Mouse (Mus musculus) lung, postnatal 36 days (tissue): Measurements from ENCODE around the gene Nelfcd.

Source experiments
- DNase-seq: peaks from one replicate; pipeline ENCODE4 v3.0.0; 2022; ENCODE audit warnings: mixed read lengths

The Nelfcd gene

DNA sequence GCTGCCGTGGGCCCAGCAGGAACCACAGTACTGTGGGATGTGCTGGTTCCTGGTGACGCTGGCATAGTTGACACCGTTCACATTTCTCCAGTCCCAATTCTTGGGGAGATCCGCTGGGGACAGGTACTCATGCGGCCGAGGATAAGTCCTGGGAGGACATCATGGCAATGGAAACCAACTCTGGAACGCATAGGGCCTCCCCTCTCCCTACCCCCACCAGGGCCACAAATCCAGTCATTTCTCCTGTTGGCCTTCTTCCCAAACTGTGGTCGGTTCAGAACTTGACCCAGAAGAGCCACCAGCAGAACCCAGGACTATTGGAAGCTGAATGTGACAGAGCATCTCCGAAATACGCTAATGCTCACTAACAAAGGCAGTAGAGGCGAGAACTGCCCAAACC is 22.6 kb downstream of the Nelfcd start:
- no peak for DNase-seq

DNA sequence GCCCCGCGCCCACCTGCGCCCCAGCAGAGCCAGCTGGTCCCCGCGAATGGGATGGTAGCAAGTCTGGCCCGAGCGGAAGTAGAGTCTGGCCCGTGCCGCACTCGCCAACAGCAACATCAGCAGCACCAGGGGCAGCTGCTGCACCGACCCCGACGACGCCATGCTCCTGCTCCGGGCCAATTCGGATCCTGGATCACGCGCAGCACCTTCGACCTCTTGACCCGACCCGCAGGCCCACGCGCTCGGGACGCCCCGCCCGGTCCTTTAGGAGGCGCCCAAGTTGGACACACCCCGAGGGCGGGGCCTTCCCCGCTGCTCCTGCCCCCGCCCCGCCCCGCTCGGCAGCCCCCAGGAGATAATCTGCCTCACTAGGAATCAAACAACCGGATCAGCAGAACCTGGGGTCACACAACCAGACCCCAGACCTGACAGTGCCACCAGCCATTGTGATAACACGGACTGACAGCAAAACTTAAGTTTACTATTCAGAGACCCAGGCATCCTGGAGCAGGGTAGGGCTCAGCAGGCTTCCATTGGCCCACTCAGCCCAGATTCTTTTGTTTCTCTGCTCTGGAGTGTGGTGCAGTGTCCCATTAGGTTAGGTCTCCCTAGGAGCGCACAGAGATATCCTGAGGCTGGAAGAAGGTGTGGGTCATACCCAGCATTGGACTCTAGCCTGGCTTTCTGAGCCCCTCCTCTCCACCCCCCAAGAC is 23.3 kb downstream of the Nelfcd start, which contains the start of gene Ctsz:
Gene Ctsz (minus strand): TSS at position 303 of the 713 bp plus-strand sequence.
- peak; percentile 84 for DNase-seq

DNA sequence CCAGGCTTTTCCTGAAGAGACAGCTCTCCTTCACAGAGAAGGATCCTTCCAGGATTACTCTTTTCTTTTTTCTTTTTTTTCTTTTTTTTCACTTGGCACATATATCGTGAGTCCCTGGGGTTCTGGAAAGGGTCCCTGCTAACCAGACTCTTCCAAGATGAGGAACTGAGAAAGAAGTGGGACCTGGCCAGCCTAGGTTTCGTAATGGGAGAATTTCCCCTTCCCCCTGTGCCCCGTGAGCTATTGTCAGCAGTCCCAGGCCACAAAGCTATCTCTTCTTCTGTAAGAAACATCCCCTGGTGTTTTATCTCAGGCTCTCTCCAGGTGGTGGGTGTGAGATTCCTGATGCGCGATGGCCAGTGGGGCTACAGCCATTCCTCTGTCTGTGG is 23.8 kb downstream of the Nelfcd start:
- DNase-seq = peak; percentile 44

DNA sequence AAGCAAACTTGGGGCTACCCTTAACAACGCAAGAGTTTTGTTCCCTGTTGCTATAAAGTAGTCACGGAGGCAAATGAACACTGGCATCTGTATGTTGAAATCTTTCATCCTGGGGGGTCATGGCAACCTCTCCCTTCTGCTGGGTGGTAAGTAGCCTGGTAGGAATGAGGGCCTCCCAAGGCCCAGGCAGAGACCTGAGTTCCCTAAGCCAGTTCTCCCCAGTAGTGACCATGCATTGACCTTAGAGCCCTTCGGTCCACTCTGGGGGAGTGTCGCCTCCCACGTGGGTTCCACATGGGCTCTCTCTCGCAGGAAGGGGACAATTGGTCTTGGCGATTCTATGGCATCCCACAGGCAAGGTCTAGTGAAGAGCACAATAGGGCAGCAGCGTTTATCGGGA is 24.4 kb downstream of the Nelfcd start:
- no peak for DNase-seq

DNA sequence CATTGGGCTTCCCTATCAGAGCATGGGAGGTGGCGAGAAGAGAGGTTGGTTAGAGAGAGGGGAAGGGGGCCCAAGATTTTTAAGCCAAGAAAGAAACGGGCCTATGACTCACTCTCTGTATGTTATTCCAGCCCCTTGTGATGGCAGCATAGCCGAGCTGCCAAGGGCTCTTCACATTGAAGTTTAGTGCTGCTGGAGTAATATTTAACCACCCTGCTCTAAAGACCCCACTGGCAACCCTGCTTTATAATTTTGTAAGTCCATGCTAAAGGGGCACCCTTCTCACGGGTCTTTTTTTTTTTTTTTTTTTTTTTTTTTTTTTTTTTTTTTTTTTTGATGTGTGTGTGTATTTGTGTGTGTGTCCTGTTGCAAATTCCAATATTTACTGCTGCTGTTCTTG is 26.3 kb downstream of the Nelfcd start:
- peak; percentile 23 for DNase-seq

DNA sequence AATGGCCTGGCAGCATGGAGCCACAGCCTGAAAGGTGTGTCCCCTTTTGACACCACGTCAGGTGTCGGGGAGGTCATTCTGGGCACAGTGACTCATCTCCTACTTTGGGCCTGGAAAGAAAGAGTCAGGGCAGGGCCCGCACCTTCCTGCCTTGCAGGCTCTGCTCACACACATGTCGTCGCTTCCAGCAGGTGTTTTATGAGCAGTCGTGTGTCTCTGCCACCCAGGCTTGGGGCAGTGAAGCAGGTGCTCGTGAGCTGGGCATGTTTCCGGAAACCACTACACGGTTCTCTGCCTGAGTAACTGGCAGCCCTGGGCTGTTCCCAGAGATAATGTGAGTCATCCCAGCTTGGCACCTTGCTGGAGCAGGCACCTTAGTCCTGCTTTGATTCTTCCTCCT is 26.9 kb downstream of the Nelfcd start:
- DNase-seq = peak; percentile 31

DNA sequence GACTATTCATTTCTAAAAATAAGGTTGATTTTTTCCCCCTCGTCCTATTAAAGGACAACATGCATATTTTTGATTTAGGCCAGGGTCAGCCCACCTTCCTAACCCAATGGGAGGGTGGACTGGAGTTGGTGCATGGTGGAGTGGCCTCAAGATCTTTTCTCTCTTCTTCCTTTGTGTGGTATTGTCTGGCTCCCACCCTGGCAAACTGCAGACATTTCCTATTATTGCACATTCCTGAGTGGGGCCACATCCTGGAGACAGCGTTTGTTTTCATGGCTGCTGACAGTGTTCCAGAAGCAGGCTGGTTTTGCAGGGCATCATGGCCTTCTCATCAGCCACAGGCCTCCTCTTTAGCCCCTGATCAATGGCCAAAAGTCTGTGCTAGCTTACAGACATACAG is 27.4 kb downstream of the Nelfcd start:
- no peak for DNase-seq

DNA sequence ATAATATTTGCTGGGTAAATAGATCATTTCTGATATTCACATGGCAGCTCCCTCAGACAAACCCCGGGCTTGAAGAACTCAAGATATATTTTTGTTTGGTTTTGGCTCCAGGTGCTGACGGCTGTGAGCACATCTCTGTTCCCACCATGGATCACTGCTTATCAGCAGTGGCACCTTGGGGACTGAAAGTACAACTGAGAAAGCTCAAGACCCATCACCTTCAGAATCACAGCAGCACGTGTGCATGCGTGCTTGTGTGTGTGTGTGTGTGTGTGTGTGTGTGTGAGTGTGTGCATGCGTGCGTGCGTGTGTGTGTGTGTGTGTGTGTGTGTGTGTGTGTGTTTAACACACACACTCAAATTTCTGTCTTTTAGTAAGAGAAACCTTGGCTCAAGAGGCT is 28.8 kb downstream of the Nelfcd start:
- DNase-seq = no peak

DNA sequence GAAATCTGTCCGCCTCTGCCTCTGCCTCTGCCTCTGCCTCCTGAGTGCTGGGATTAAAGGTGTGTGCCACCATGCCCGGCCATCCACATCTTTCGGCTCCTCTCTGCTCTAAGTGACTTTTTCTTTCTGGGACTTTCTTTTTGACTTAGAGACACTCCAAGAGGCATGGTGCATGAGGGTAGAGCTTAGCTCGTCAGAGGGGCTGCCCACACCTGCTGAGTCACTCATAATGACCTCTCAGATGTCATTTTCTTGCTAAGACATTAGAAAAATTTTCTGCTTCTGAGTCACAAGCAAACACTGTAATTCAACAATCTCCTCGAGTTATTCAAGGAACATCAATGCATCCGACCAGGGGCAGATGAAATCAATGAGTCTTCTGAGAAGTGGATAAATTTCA is 29.4 kb downstream of the Nelfcd start:
- no peak for DNase-seq

DNA sequence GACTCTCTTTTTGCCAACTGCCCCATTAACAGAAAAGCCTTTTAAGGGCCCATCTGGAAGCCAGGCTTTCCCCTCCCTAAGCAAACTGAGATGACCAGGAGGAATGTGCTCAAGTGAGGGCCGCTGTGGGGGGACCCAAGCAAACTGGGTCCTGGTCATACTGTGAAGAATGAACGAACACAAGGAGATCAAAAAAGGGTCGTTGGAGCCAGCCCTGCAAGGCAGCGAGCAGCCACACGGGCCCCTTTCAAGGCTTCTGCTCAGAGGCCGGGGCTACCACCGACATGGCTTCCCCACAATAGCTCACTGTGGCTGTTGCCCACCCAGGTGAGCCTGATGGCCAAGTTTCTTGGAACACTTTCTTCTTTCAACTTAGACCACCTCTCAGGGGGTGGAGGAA is 30.9 kb downstream of the Nelfcd start:
- DNase-seq = no peak

DNA sequence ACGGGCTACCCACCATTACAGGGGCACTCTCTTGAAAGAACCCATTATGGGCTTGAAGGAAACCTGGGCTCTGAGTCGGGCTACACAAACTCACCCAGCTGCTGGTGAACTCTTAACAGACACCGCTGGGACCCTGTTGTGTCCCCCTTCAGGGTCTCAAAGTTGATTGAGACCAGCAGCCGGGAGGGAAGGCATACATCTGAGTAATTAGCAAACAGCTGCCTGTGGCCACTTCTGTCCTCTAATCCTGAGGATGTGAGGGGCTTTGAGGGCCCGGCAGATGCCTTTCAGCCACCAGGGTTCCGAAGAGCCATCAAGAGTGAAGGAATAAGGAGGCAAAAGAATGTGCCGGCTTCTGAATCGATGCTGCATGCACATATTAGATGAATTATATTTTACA is 31.3 kb downstream of the Nelfcd start:
- no peak for DNase-seq

DNA sequence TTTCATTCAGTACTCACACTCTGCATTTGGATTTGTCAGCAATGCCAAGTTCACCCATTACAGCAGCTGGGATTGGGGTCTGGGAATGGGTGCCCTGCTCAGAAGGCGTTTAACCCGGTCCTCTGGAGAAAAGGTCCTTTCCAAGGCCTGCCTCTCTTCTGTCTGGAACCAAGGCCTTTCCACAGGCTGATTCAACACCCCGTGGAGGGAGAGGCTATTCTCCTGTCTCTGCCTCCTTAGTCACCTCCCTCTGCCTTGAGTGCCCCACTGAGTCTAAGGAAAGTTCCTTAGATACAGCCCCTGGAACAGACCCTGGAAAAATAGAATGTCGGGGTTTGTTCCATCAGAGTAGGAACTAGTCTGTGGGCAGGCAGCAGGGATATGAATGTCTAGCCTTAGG is 32.8 kb downstream of the Nelfcd start:
- DNase-seq = no peak

DNA sequence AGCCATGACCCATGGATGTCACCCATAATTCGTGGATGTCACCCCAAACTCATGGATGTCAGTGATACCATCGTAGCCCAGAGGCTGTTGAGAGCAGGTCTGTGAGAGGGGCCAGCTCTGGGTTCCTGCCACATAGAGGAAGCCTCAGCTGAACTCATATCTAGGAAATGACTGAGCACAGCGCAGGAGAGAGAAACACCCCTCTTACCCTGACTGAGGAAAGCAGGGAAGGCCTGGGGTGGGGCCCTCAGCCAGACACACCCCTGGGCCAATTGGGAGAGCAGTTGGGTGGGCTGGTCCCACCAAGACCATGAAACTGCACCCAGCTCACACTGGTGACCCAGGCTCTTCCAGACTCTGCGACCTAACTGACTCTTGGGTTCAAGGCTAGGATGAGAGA is 34.7 kb downstream of the Nelfcd start, which contains the start of gene Tubb1:
Gene Tubb1 (plus strand): TSS at position 343 of the 400 bp plus-strand sequence.
- no peak for DNase-seq

DNA sequence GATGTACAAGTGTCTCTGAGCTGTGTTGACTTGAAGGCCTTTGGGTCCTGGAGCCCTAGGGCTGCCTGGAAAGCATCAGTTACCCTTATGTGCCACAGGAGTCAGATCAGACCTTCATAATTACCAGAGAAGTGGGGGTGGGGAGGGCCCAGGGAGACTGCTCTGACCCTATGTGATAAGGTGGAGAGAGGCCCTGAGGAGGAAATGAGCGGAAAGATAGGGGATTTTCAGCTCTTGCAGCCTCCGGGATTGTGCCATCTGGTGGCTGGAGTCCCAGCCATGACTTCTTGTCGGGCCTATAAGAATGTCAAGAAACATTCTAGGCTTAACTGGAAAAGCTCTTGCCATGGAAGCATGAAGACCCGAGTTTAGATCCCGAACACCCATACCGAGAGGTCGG is 38.1 kb downstream of the Nelfcd start:
- peak; percentile 51 for DNase-seq

DNA sequence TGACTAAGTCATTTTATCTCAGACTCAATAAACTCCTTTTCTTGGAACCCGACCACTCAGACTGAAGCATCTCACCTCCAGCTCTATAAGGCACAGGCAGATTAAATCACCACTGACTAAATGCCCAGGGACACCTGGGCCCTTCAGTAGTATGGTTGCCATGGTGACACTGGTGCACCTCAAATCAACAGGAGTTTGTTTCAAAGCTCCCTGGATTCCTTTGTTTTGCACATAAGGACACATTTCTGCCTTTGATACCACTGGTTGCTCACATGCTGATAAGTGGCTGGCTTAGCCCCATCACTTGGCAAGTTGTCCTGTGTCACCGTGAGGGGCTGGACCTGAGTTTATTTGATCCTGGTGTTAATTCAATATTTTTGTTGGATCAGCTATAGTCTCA is 43.8 kb downstream of the Nelfcd start:
- DNase-seq = no peak

DNA sequence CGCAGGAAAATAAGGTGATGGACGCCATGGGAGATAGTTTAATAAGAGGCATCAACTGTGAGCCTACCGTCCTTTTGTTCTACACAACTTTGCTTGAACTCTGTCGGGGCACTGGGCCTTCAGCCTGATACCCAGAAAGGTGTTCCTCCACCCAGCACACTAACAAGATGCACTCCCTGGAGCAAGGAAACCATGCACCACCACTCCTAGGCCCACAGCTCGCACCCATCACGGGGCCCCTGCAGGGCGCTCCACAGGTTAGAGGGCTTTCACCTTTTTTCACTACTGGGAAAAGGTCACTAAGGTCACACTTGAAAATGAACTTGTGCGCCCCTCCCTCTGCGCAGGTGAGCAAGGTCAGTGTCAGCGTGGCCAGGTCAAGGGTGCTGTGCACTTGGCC is 47.8 kb downstream of the Nelfcd start:
- DNase-seq = peak; percentile 14

DNA sequence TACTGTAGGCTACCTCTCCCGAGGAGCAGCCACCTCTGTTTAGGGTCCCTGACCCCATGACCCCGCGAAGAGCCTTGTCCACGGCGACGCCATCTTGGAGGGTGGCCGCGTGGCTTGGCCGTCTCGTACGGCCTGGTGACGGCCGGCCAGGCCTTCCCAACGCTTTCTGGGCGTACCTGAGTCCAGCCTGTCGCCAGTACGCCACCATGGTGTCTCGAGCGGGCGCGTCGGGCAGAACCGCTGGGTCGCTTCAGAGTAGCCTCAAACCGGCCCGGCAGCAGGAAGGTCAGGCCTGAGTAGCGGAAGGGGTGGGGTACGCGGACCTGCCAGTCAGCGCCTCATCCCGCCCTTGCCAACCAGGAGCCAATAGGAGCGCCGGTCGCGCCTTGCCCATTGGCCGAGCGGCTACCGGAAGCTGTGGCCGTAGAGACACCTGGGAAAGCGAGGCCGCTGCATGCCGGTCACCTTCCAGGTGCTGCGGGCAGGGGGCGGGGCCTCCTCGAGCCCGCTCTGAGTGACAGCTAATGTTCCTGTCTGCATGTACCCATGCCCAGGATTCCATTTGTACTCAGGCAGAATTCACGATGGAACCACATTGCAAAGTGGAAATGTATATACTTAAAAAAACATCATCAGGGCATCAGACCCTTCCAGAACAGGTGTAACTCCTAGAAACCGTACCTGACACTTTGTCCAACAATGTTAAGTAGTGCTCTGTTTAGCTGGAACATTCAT is 48.4 kb downstream of the Nelfcd start, which contains the start of gene Atp5e:
Gene Atp5e (minus strand): TSS at position 317 of the 735 bp plus-strand sequence.
- peak; percentile 98 for DNase-seq

DNA sequence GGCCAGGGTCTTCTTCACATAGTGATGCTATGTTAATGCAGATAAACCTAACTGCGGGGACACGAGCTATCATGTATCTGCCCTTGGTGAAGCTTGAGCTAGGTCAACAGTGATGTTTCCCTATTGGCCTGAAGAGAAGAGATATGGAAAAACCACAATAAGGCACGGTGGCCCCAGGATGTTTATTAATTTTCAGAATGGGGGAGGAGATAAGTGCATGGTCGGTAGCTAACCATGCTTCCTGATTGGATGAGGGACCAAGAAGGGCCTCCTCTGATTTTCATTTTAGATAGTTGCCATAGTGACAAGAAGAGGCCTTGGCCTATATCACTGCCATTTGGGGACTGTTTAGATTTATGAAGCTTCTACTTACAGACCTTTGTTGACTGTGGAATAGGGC is 54.7 kb downstream of the Nelfcd start:
- no peak for DNase-seq

DNA sequence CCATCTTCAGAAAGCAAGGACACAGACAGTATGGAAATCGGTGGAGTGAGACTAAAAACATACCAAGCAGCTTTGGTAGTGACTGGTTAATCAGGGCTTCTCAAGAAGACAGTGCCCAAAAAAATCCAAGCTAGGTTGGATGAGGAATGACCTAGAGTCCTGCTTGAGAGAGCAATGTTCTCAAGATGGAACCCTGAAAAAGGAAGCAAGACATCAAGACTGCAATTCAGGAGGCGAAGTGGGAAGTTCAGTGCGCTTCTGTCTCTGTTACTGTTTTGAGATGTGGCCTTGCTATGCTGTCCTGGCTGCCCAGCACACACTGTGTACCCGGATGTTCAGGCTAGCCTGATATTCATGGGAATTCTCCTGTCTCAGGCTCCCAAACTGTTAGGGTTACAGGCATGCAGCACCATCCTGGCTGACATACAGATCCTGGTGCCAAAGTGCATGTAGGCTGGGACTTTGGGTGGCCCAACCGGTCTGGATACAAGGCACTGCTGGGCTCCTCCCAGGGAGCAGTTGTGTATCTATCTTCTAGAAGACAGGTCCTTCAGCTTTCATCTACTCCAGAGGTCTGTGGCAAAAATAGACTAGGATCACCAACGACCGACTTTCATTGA is 55.3 kb downstream of the Nelfcd start:
- DNase-seq = no peak

DNA sequence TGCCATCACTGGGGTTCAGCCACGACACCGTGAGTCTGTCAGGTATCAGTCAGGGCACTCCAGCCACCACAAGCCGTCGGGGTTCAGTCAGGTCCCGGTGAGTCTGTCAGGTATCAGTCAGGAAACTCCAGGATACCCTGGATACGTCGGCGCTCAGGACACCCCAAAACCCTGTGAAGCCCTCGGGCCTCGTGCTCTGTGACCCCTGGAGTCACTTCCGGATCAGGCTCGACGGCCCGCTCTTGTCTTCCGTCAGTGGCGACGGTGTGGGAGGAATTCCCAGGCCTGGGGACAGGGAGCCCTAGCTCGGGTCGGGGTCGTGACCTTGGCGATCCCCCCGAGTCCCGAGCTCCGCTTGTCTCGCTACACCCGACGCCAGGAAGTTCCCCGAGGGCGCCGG is 56.8 kb downstream of the Nelfcd start:
- DNase-seq = no peak

DNA sequence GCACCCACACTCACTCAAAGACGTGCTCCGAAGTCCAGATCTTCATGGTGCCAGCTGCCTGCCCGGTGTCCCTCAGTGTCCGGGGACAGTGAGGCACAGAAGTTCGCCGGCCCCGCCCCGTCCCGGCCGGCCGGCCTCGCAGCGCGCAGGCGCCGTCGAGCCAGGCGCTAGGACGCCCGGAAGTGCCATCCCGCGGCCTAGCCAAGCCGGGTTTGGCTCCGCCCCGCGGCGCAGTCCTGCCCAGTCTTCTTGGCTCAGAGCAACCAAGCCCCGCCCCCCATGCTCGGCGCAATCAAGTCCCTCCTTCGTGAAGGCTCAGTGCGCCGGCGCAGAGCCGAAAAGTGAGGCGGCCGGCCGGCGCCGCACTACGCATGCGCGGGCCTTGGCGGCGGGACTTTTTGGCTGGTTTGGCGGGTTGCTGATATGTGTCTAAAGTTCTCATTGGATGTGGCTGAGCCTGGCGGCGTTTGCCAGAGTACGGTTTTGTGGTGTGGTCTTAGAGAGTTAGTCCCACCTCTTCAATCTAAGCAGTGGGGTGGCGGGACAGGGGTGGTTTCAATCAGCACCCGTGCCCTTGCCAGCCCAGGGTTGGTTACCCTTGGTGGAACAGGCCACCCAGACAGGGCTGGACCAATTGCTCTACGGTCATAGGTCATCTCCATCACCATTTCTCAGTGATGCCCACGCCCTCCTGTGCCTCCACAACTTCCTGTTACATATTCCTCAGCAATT is 57.4 kb downstream of the Nelfcd start, which contains the start of gene Prelid3b:
Gene Prelid3b (minus strand): TSS at position 264 of the 732 bp plus-strand sequence.
- DNase-seq = peak; percentile 100

DNA sequence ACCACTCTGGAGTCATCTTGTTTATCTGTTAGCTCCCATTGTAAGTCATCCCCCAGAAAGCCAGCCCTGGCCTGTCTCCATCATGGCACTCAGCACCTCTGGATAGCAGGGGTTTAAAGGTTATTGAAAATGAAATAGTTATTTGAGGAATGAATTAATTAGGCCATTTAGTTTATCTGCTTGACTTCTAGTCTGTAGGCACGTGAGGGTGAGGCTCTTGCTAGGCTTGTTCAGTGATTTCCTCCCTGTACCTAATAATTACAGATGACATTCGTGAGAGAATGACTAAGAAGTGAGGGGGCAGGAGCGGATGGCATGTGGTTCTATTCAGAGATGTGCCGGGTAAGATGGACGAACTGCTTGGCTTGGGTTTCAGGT is 57.9 kb downstream of the Nelfcd start:
- no peak for DNase-seq
